Mouse (Mus musculus) ZHBTc4 (cell line): ENCODE results near the gene Olfr1347.
"Not testable (repeated sequence)": the region's sequence is repeated elsewhere in the genome, so short reads cannot be mapped to it uniquely, and the experiment has no call there.

Experiments
- DNase-seq: peaks from one replicate; pipeline ENCODE4 v3.0.0-alpha.2; 2011; ENCODE audit warnings: low read depth, low spot score

The Olfr1347 gene

GRCm38 (mm10) chr7:6499655-6500054, at the start of gene Olfr1347:
Gene Olfr1347, minus strand, starts transcription at chr7:6499755.
- no peak for DNase-seq

- peak; percentile 58 for DNase-seq
These were observed 26.6 kb upstream of the Olfr1347 start for GRCm38 (mm10) chr7:6526141-6526540.

GRCm38 (mm10) chr7:6525001-6525400, 25.4 kb upstream of the Olfr1347 start:
- peak; percentile 78 for DNase-seq

- DNase-seq: no peak
These were observed 23.3 kb upstream of the Olfr1347 start, which contains the start of gene Olfr1349 for GRCm38 (mm10) chr7:6522850-6523249. Gene Olfr1349, minus strand, starts transcription at chr7:6522950.

- no peak for DNase-seq
These were observed 22.1 kb upstream of the Olfr1347 start for GRCm38 (mm10) chr7:6521666-6522065.

- DNase-seq: no peak
These were observed 9.1 kb upstream of the Olfr1347 start, which contains the start of gene Olfr1348 for GRCm38 (mm10) chr7:6508648-6509047. Gene Olfr1348, minus strand, starts transcription at chr7:6508748.

GRCm38 (mm10) chr7:6486841-6487240, 12.7 kb downstream of the Olfr1347 start, which contains the start of gene Olfr5:
Gene Olfr5, minus strand, starts transcription at chr7:6486941.
- DNase-seq: no peak

GRCm38 (mm10) chr7:6477633-6478032, 21.9 kb downstream of the Olfr1347 start:
- DNase-seq: not testable (repeated sequence)

- no peak for DNase-seq
These were observed 32.6 kb downstream of the Olfr1347 start, which contains the start of gene Olfr1346 for GRCm38 (mm10) chr7:6466951-6467350. Gene Olfr1346, plus strand, starts transcription at chr7:6467101.

GRCm38 (mm10) chr7:6456399-6456798, 43.2 kb downstream of the Olfr1347 start:
- DNase-seq: peak; percentile 55

GRCm38 (mm10) chr7:6455868-6456267, 43.7 kb downstream of the Olfr1347 start, which contains the start of gene Olfr1336:
Gene Olfr1336, plus strand, starts transcription at chr7:6456168.
- DNase-seq: no peak

- no peak for DNase-seq
These were observed 51.8 kb downstream of the Olfr1347 start for GRCm38 (mm10) chr7:6447771-6448170.

GRCm38 (mm10) chr7:6441173-6441572, 58.4 kb downstream of the Olfr1347 start:
- no peak for DNase-seq

GRCm38 (mm10) chr7:6438388-6438787, 61.2 kb downstream of the Olfr1347 start, which contains the start of gene Olfr1344:
Gene Olfr1344, plus strand, starts transcription at chr7:6438688.
- DNase-seq: no peak
